Mouse (Mus musculus): ENCODE measurements around the gene 4932438H23Rik. TPM values are rescaled to one million over a fixed set of nuclear protein-coding genes. Genes with fewer than 3 reads are reported as not detected.
A peak's percentile ranks its signal among the peaks of the same experiment; 100 is the strongest.

4932438H23Rik gene
- total RNA-seq, 1 experiment, result 0.36 TPM

DNA sequence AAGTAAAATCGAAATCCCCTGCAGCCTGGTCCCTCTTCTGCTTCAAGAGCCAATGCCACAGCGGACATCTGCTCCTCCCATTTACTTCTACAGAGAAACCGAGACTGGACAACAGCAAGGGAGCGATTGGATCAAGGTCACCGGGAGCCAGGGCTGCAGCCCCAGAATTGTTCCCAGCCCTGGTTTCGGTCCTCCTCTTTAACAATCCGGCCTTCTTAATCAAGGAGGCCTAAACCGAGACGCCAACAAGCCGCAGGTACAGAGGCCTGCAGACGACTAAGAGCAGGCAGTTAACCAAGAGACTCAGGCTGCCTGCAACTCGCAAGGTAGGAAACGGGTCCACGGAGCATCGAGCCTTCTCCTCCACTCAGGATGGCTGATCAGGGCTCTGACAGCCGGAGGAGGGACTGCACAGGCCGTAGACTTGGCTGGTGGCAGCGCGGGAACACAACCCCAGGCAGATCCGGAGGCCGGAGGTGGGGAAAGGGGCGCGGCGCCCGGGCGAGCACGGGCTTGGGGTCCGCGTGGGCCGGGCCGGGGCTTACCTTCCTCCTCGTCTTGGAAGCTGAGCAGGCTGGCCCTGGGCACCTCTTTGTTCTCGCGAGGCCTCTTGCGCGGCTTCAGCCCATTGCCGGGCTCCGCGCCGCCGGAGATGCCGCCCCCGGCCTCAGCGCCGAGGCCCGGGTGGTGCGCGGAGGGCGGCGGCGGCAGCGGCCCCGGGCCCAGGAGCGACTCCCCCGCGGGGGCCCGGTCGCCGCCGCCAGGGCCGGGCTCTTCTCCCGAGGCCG, 51.3 kb downstream of the 4932438H23Rik start:
- peak overlapping the region; percentile 69 for H3K27ac ChIP-seq (ENCODE audit: insufficient read depth, low read depth, low read length, poor library complexity, severe bottlenecking)
- peak overlapping the region; percentile 90 for H3K9ac ChIP-seq (ENCODE audit: insufficient read depth, low read depth, low read length, poor library complexity, severe bottlenecking)
- no peaks in the 10 kb centered on the region for H3K9me3 ChIP-seq (ENCODE audit: control insufficient read depth, insufficient read depth, low read depth, low read length)
- peak; percentile 42 for DNase-seq (ENCODE audit: low read depth, low spot score)
- H3K36me3 ChIP-seq (ENCODE audit: control insufficient read depth, insufficient read depth, low read length, poor library complexity, severe bottlenecking), result peaks cover 7% of the 10 kb centered on the region
- peak overlapping the region; percentile 81 to 93 for H3K4me3 ChIP-seq (ENCODE audit: insufficient read depth in 1 of 2, low read depth in 1 of 2, low read length in 2 of 2, poor library complexity in 1 of 2, severe bottlenecking in 1 of 2)
- peaks cover 1 to 2% of the 10 kb centered on the region in 2 experiments; a peak in 1 of 4 replicates for H3K4me1 ChIP-seq (ENCODE audit: control insufficient read depth in 2 of 2, insufficient read depth in 2 of 2, low read length in 2 of 2, poor library complexity in 1 of 2)
- TF ChIP-seq CHD2 (IDR thresholded peaks at IDR 0.05; ENCODE audit: low read depth, low read length), result peak; percentile 26; the same call in 1 of the 2 replicates
- no peak for TF ChIP-seq ZC3H11A (IDR thresholded peaks at IDR 0.05; ENCODE audit: borderline replicate concordance, low read depth, low read length)
- in situ Hi-C loops (cut with MboI; ENCODE audit: low sequenced_read_pairs in 2 of 2, unreplicated experiment in 2 of 2), result no loop called here

DNA sequence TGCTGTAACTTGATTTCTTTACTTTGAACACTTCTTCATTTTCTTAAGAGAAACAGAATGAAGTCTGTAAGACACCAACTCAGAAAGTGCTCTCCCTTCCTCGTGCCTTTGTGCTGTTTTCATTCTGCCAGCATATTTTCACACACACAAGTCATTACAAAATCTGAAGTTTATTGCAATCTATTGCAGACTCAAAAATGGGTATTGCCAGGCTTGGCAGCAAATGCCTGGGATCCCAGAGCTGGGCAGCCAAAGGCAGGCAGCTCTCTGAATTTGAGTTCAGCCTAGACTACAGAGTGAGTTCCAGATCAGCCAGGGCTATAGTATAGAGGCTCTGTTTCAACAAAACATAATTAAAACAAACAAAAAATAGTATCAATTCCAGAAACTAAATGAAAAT, 52.3 kb downstream of the 4932438H23Rik start:
- Histone ChIP-seq H3K27ac (ENCODE audit: insufficient read depth, low read depth, low read length, poor library complexity, severe bottlenecking) (no peak overlapping the region), H3K9ac (ENCODE audit: insufficient read depth, low read depth, low read length, poor library complexity, severe bottlenecking) (no peak overlapping the region)
- in situ Hi-C loops (cut with MboI; ENCODE audit: low sequenced_read_pairs in 2 of 2, unreplicated experiment in 2 of 2), result no loop called here

DNA sequence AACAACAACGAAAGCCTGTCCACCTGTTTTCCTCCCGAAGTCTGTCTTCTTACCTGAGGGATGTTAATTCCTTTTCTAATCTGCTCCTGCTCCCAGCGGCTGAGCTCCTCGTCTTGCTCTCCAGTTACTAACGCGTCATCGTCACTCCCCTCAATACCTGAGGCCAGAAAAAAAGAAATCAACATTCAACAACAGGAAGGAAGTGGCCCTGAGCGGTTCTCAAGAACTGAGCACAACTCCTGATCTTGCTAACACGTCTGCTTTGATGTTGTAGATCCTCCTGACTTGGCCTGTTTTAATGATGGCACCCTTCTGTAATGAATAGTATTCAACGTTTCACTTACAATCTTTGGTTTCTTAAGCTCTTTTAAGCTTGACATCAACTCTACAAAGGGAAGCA, 59.1 kb downstream of the 4932438H23Rik start:
- Histone ChIP-seq H3K36me3 (ENCODE audit: control insufficient read depth, insufficient read depth, low read length, poor library complexity, severe bottlenecking) (peaks cover 34% of the 10 kb centered on the region), H3K9ac (ENCODE audit: insufficient read depth, low read depth, low read length, poor library complexity, severe bottlenecking) (no peak overlapping the region), H3K9me3 (ENCODE audit: control insufficient read depth, insufficient read depth, low read depth, low read length) (no peaks in the 10 kb centered on the region), H3K4me1 (ENCODE audit: control insufficient read depth in 2 of 2, insufficient read depth in 2 of 2, low read length in 2 of 2, poor library complexity in 1 of 2) (no peaks in the 10 kb centered on the region), H3K4me3 (ENCODE audit: insufficient read depth in 1 of 2, low read depth in 1 of 2, low read length in 2 of 2, poor library complexity in 1 of 2, severe bottlenecking in 1 of 2) (no peak overlapping the region), H3K27ac (ENCODE audit: insufficient read depth, low read depth, low read length, poor library complexity, severe bottlenecking) (no peak overlapping the region)
- in situ Hi-C loops (cut with MboI; ENCODE audit: low sequenced_read_pairs in 2 of 2, unreplicated experiment in 2 of 2), result no loop called here
- no peak for TF ChIP-seq MAFK (IDR thresholded peaks at IDR 0.05; ENCODE audit: insufficient read depth, low read depth, low read length)
- TF ChIP-seq HCFC1 (IDR thresholded peaks at IDR 0.05; ENCODE audit: borderline replicate concordance, insufficient read depth, low read length), result no peak
- TF ChIP-seq CHD2 (IDR thresholded peaks at IDR 0.05; ENCODE audit: low read depth, low read length), result no peak
- no peak for TF ChIP-seq ZC3H11A (IDR thresholded peaks at IDR 0.05; ENCODE audit: borderline replicate concordance, low read depth, low read length)
- TF ChIP-seq ZNF384 (IDR thresholded peaks at IDR 0.05; ENCODE audit: low read depth, low read length), result no peak
- DNase-seq (ENCODE audit: low read depth, low spot score), result no peak

More for the DNA sequence above, 52.3 kb downstream of the 4932438H23Rik start:
- H3K36me3 ChIP-seq (ENCODE audit: control insufficient read depth, insufficient read depth, low read length, poor library complexity, severe bottlenecking), result peaks cover 9% of the 10 kb centered on the region
- H3K9me3 ChIP-seq (ENCODE audit: control insufficient read depth, insufficient read depth, low read depth, low read length), result no peaks in the 10 kb centered on the region
- H3K4me3 ChIP-seq (ENCODE audit: insufficient read depth in 1 of 2, low read depth in 1 of 2, low read length in 2 of 2, poor library complexity in 1 of 2, severe bottlenecking in 1 of 2), result peak overlapping the region in 1 of 2 experiments; percentile 93; a peak in 1 of 4 replicates
- no peak for DNase-seq (ENCODE audit: low read depth, low spot score)
- TF ChIP-seq HCFC1 (IDR thresholded peaks at IDR 0.05; ENCODE audit: borderline replicate concordance, insufficient read depth, low read length) (no peak), ZC3H11A (IDR thresholded peaks at IDR 0.05; ENCODE audit: borderline replicate concordance, low read depth, low read length) (no peak), CHD2 (IDR thresholded peaks at IDR 0.05; ENCODE audit: low read depth, low read length) (no peak), MAFK (IDR thresholded peaks at IDR 0.05; ENCODE audit: insufficient read depth, low read depth, low read length) (no peak), ZNF384 (IDR thresholded peaks at IDR 0.05; ENCODE audit: low read depth, low read length) (no peak)
- 0 out of 4 replicates have a peak, but pooled peaks cover 0 to 2% of the 10 kb centered on the region in 2 experiments for H3K4me1 ChIP-seq (ENCODE audit: control insufficient read depth in 2 of 2, insufficient read depth in 2 of 2, low read length in 2 of 2, poor library complexity in 1 of 2)

DNA sequence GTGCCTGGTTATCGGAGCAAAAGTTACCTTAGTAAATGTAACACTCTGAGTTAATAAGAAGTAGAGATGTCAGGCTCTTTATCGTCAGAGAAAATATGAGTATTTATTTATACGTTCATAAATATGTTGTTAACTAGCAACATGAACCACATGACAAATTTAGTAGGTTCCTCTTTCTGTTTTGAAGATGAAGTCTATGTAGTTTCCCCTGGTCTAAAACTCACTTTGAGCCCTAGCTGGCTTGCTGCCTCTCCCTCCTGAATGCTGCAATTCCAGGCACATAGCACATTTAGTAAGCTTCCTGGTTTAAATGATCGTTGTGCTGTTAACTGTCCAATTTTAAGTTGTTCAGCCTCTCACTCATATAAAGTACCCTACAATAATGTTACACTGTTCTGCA, 64.2 kb downstream of the 4932438H23Rik start:
- DNase-seq (ENCODE audit: low read depth, low spot score), result no peak
- H3K9me3 ChIP-seq (ENCODE audit: control insufficient read depth, insufficient read depth, low read depth, low read length), result no peaks in the 10 kb centered on the region
- no peak overlapping the region for H3K27ac ChIP-seq (ENCODE audit: insufficient read depth, low read depth, low read length, poor library complexity, severe bottlenecking)
- no peaks in the 10 kb centered on the region for H3K4me1 ChIP-seq (ENCODE audit: control insufficient read depth in 2 of 2, insufficient read depth in 2 of 2, low read length in 2 of 2, poor library complexity in 1 of 2)
- H3K36me3 ChIP-seq (ENCODE audit: control insufficient read depth, insufficient read depth, low read length, poor library complexity, severe bottlenecking), result peaks cover 34% of the 10 kb centered on the region
- H3K4me3 ChIP-seq (ENCODE audit: insufficient read depth in 1 of 2, low read depth in 1 of 2, low read length in 2 of 2, poor library complexity in 1 of 2, severe bottlenecking in 1 of 2), result no peak overlapping the region
- TF ChIP-seq MAFK (IDR thresholded peaks at IDR 0.05; ENCODE audit: insufficient read depth, low read depth, low read length) (no peak), HCFC1 (IDR thresholded peaks at IDR 0.05; ENCODE audit: borderline replicate concordance, insufficient read depth, low read length) (no peak), CHD2 (IDR thresholded peaks at IDR 0.05; ENCODE audit: low read depth, low read length) (no peak), ZNF384 (IDR thresholded peaks at IDR 0.05; ENCODE audit: low read depth, low read length) (no peak), ZC3H11A (IDR thresholded peaks at IDR 0.05; ENCODE audit: borderline replicate concordance, low read depth, low read length) (no peak)
- no peak overlapping the region for H3K9ac ChIP-seq (ENCODE audit: insufficient read depth, low read depth, low read length, poor library complexity, severe bottlenecking)
- in situ Hi-C loops (cut with MboI; ENCODE audit: low sequenced_read_pairs in 2 of 2, unreplicated experiment in 2 of 2), result no loop called here

All from ES-E14 (cell line).